Mouse (Mus musculus): ENCODE measurements around the gene Rb1. TPM values are rescaled to one million over a fixed set of nuclear protein-coding genes. Genes with fewer than 3 reads are reported as not detected.

The Rb1 gene
- polyA plus RNA-seq, 2 experiments, result 15.6 to 29.6 TPM

- no peak for TF ChIP-seq POLR2A (IDR thresholded peaks at IDR 0.05; ENCODE audit: borderline replicate concordance, extremely low read depth, insufficient read depth, insufficient read length)
- Histone ChIP-seq H3K9me3 (ENCODE audit: control insufficient read depth, low read length) (no peaks in the 10 kb centered on the region), H3K4me1 (ENCODE audit: control insufficient read depth, insufficient read depth, low read length) (0 out of 2 replicates have a peak, but pooled peaks cover 3% of the 10 kb centered on the region), H3K4me2 (replicated peaks; ENCODE audit: low read depth, low read length, severe bottlenecking) (no peak overlapping the region), H3K9ac (ENCODE audit: low read depth, low read length, severe bottlenecking) (no peak overlapping the region), H3K27me3 (ENCODE audit: control insufficient read depth, insufficient read depth, low read length) (no peaks in the 10 kb centered on the region), H3K27ac (replicated peaks; ENCODE audit: low read depth, low read length) (no peak overlapping the region), H3K4me3 (replicated peaks; ENCODE audit: low read length) (no peak overlapping the region), H3K36me3 (ENCODE audit: control insufficient read depth, insufficient read depth, low read length) (peaks cover 19% of the 10 kb centered on the region)
- 30% methylated on average over 5 of the region's 5 CpGs for WGBS
- ATAC-seq (ENCODE audit: low FRiP score, low read depth), result no peak
- no peak for DNase-seq (ENCODE audit: low spot score)
Observed at GRCm38 (mm10) chr14:73199058-73199457, 126.6 kb downstream of the Rb1 start.

GRCm38 (mm10) chr14:73186875-73187274, 138.7 kb downstream of the Rb1 start:
- ATAC-seq (ENCODE audit: low FRiP score, low read depth), result no peak
- TF ChIP-seq POLR2A (IDR thresholded peaks at IDR 0.05; ENCODE audit: borderline replicate concordance, extremely low read depth, insufficient read depth, insufficient read length), result no peak
- H3K4me1 ChIP-seq (ENCODE audit: control insufficient read depth, insufficient read depth, low read length), result no peaks in the 10 kb centered on the region
- H3K27me3 ChIP-seq (ENCODE audit: control insufficient read depth, insufficient read depth, low read length), result no peaks in the 10 kb centered on the region
- 81% methylated on average over 7 of the region's 7 CpGs for WGBS
- H3K4me2 ChIP-seq (replicated peaks; ENCODE audit: low read depth, low read length, severe bottlenecking), result no peak overlapping the region
- no peak overlapping the region for H3K27ac ChIP-seq (replicated peaks; ENCODE audit: low read depth, low read length)
- peaks cover 31% of the 10 kb centered on the region for H3K36me3 ChIP-seq (ENCODE audit: control insufficient read depth, insufficient read depth, low read length)
- no peaks in the 10 kb centered on the region for H3K9me3 ChIP-seq (ENCODE audit: control insufficient read depth, low read length)
- DNase-seq (ENCODE audit: low spot score), result no peak
- no peak overlapping the region for H3K9ac ChIP-seq (ENCODE audit: low read depth, low read length, severe bottlenecking)
- no peak overlapping the region for H3K4me3 ChIP-seq (replicated peaks; ENCODE audit: low read length)

DNA sequence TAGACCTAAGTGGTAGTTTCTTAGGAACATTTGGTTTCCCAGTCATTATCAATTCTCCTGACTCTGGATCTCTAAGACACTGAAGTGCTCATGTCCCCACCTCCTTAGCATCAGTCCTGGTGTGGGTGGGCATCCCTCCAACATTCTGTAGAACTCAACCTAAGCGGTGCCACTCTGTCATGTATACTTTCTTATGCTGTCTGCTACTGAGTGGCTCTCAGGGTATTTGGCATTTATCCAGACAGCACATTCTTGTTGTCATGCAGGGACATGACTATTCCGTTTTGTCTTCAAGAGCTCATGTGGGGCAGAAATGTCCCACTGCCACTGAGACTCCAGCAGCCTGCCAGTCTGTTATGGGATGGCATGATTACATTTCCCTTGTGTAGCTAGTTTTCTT, 144.5 kb downstream of the Rb1 start:
- Histone ChIP-seq H3K9me3 (ENCODE audit: control insufficient read depth, low read length) (no peaks in the 10 kb centered on the region), H3K4me2 (replicated peaks; ENCODE audit: low read depth, low read length, severe bottlenecking) (no peak overlapping the region), H3K9ac (ENCODE audit: low read depth, low read length, severe bottlenecking) (no peak overlapping the region), H3K4me3 (replicated peaks; ENCODE audit: low read length) (no peak overlapping the region), H3K36me3 (ENCODE audit: control insufficient read depth, insufficient read depth, low read length) (peaks cover 80% of the 10 kb centered on the region), H3K4me1 (ENCODE audit: control insufficient read depth, insufficient read depth, low read length) (no peaks in the 10 kb centered on the region), H3K27ac (replicated peaks; ENCODE audit: low read depth, low read length) (no peak overlapping the region), H3K27me3 (ENCODE audit: control insufficient read depth, insufficient read depth, low read length) (no peaks in the 10 kb centered on the region)
- DNase-seq (ENCODE audit: low spot score), result no peak
- no peak for TF ChIP-seq POLR2A (IDR thresholded peaks at IDR 0.05; ENCODE audit: borderline replicate concordance, extremely low read depth, insufficient read depth, insufficient read length)
- ATAC-seq (ENCODE audit: low FRiP score, low read depth), result no peak
- 71% methylated on average over 2 of the region's 2 CpGs for WGBS

- Histone ChIP-seq H3K4me1 (ENCODE audit: control insufficient read depth, insufficient read depth, low read length) (no peaks in the 10 kb centered on the region), H3K36me3 (ENCODE audit: control insufficient read depth, insufficient read depth, low read length) (peaks cover 84% of the 10 kb centered on the region), H3K27me3 (ENCODE audit: control insufficient read depth, insufficient read depth, low read length) (no peaks in the 10 kb centered on the region), H3K4me3 (replicated peaks; ENCODE audit: low read length) (no peak overlapping the region), H3K9me3 (ENCODE audit: control insufficient read depth, low read length) (no peaks in the 10 kb centered on the region), H3K4me2 (replicated peaks; ENCODE audit: low read depth, low read length, severe bottlenecking) (no peak overlapping the region), H3K27ac (replicated peaks; ENCODE audit: low read depth, low read length) (no peak overlapping the region), H3K9ac (ENCODE audit: low read depth, low read length, severe bottlenecking) (no peak overlapping the region)
- ATAC-seq (ENCODE audit: low FRiP score, low read depth) (no peak), DNase-seq (ENCODE audit: low spot score) (no peak)
- WGBS, result 67% methylated on average over 3 of the region's 3 CpGs
- TF ChIP-seq POLR2A (IDR thresholded peaks at IDR 0.05; ENCODE audit: borderline replicate concordance, extremely low read depth, insufficient read depth, insufficient read length), result no peak
Observed at GRCm38 (mm10) chr14:73180671-73181070, 145.0 kb downstream of the Rb1 start.

- H3K4me2 ChIP-seq (replicated peaks; ENCODE audit: low read depth, low read length, severe bottlenecking), result no peak overlapping the region
- H3K9me3 ChIP-seq (ENCODE audit: control insufficient read depth, low read length), result no peaks in the 10 kb centered on the region
- no peak overlapping the region for H3K27ac ChIP-seq (replicated peaks; ENCODE audit: low read depth, low read length)
- DNase-seq (ENCODE audit: low spot score) (no peak), ATAC-seq (ENCODE audit: low FRiP score, low read depth) (no peak)
- H3K9ac ChIP-seq (ENCODE audit: low read depth, low read length, severe bottlenecking), result no peak overlapping the region
- no peaks in the 10 kb centered on the region for H3K27me3 ChIP-seq (ENCODE audit: control insufficient read depth, insufficient read depth, low read length)
- TF ChIP-seq POLR2A (IDR thresholded peaks at IDR 0.05; ENCODE audit: borderline replicate concordance, extremely low read depth, insufficient read depth, insufficient read length), result no peak
- 0 out of 2 replicates have a peak, but pooled peaks cover 5% of the 10 kb centered on the region for H3K4me1 ChIP-seq (ENCODE audit: control insufficient read depth, insufficient read depth, low read length)
- H3K4me3 ChIP-seq (replicated peaks; ENCODE audit: low read length), result no peak overlapping the region
- 85% methylated on average over 4 of the region's 4 CpGs for WGBS
- peaks cover 91% of the 10 kb centered on the region for H3K36me3 ChIP-seq (ENCODE audit: control insufficient read depth, insufficient read depth, low read length)
Observed at GRCm38 (mm10) chr14:73179221-73179681, 146.4 kb downstream of the Rb1 start.

GRCm38 (mm10) chr14:73177961-73178360, 147.7 kb downstream of the Rb1 start:
- no peak for TF ChIP-seq POLR2A (IDR thresholded peaks at IDR 0.05; ENCODE audit: borderline replicate concordance, extremely low read depth, insufficient read depth, insufficient read length)
- DNase-seq (ENCODE audit: low spot score) (no peak), ATAC-seq (ENCODE audit: low FRiP score, low read depth) (no peak)
- Histone ChIP-seq H3K9me3 (ENCODE audit: control insufficient read depth, low read length) (no peaks in the 10 kb centered on the region), H3K27ac (replicated peaks; ENCODE audit: low read depth, low read length) (no peak overlapping the region), H3K4me1 (ENCODE audit: control insufficient read depth, insufficient read depth, low read length) (0 out of 2 replicates have a peak, but pooled peaks cover 6% of the 10 kb centered on the region), H3K4me3 (replicated peaks; ENCODE audit: low read length) (no peak overlapping the region), H3K27me3 (ENCODE audit: control insufficient read depth, insufficient read depth, low read length) (no peaks in the 10 kb centered on the region), H3K9ac (ENCODE audit: low read depth, low read length, severe bottlenecking) (no peak overlapping the region), H3K4me2 (replicated peaks; ENCODE audit: low read depth, low read length, severe bottlenecking) (no peak overlapping the region), H3K36me3 (ENCODE audit: control insufficient read depth, insufficient read depth, low read length) (peaks cover 96% of the 10 kb centered on the region)
- 89% methylated on average over 11 of the region's 11 CpGs for WGBS

Data from limb, embryonic 14.5 days (tissue).